Mouse (Mus musculus): ENCODE data around the gene Tnrc6b. TPM values are rescaled to one million over a fixed set of nuclear protein-coding genes. Genes with fewer than 3 reads are reported as not detected.

The Tnrc6b gene
- polyA plus RNA-seq, 1 experiment from 2014 or later: 26.8 TPM

DNA sequence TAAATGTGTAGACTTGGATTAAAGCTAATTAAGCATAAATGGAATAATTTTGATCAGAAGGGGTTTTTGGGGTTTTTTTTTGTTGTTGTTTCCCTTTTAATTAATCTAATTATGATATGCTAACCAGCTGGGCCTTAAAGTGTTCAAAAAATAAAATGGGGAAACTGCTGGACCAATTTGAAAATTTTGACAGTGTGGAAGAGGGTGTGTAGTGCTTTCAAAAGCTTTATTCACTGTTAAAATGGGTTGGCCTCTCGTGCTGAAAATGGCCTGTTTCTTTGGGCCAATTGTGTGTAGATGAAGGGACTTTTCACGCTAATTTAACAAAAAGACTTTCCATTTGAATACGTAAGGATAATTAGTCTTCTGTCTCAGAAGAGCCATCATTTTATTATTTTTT is 89.1 kb downstream of the Tnrc6b start:
- H3K4me2 ChIP-seq (ENCODE audit: low read length): peak overlapping the region; percentile 76
- WGBS: 4% methylated on average over 3 of the region's 3 CpGs
- no peak for ATAC-seq
- H3K36me3 ChIP-seq (ENCODE audit: control insufficient read depth, insufficient read depth, low read length): no peaks in the 10 kb centered on the region
- peak overlapping the region; percentile 58 for H3K4me3 ChIP-seq (ENCODE audit: low read length)
- H3K27ac ChIP-seq (ENCODE audit: low read depth, low read length): no peak overlapping the region
- no peaks in the 10 kb centered on the region for H3K9me3 ChIP-seq (ENCODE audit: control insufficient read depth, low read length)
- H3K9ac ChIP-seq (ENCODE audit: low read depth, low read length): peak overlapping the region; percentile 72
- H3K27me3 ChIP-seq (replicated peaks; ENCODE audit: control insufficient read depth, insufficient read depth, low read length): no peaks in the 10 kb centered on the region
- peaks cover 43% of the 10 kb centered on the region for H3K4me1 ChIP-seq (ENCODE audit: control insufficient read depth, insufficient read depth, low read depth, low read length)

DNA sequence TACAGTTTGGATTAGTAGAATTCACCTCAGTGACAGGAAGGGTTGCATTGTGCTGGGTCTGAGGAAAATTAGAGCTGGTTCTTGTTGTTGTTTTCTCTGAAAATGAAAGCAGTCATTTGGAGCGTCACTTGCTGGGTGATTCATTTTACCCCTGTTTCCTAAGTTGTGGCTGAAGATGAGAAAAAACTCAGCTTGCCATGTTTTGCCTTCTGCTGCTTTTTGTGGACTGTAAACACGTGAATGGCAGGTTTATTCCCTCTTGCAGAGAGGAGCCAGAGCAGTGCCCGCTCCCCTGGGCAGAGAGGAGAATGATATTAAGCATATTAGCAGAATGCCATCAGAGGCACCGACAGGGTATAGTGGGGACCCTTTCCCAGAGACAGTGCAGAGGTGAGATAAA is 89.7 kb downstream of the Tnrc6b start:
- WGBS: 10% methylated on average over 4 of the region's 4 CpGs
- Histone ChIP-seq H3K27ac (ENCODE audit: low read depth, low read length) (no peak overlapping the region), H3K4me1 (ENCODE audit: control insufficient read depth, insufficient read depth, low read depth, low read length) (peaks cover 43% of the 10 kb centered on the region), H3K36me3 (ENCODE audit: control insufficient read depth, insufficient read depth, low read length) (no peaks in the 10 kb centered on the region), H3K9me3 (ENCODE audit: control insufficient read depth, low read length) (no peaks in the 10 kb centered on the region), H3K9ac (ENCODE audit: low read depth, low read length) (peak overlapping the region; percentile 52), H3K4me2 (ENCODE audit: low read length) (peak overlapping the region; percentile 76), H3K27me3 (replicated peaks; ENCODE audit: control insufficient read depth, insufficient read depth, low read length) (no peaks in the 10 kb centered on the region), H3K4me3 (ENCODE audit: low read length) (peak overlapping the region; percentile 58)
- no peak for ATAC-seq

DNA sequence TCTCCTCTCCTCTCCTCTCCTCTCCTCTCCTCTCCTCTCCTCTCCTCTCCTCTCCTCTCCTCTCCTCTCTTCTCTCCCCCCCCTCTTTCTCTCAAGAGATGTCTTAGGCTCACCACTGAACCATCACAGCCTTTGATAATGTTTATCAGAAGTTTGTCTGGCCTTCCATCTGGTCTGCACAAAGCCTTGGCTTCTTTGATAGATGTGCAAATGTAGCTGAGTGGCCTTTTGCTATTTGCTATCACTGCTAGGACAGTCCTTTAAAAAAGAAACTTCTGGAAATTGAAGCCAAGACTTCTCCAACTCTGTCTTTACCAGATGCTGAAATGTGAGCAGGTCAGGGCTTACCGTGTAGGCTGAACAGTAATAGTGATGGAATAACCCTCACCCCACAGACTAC is 90.5 kb downstream of the Tnrc6b start:
- no peaks in the 10 kb centered on the region for H3K9me3 ChIP-seq (ENCODE audit: control insufficient read depth, low read length)
- peak overlapping the region; percentile 76 for H3K4me2 ChIP-seq (ENCODE audit: low read length)
- H3K9ac ChIP-seq (ENCODE audit: low read depth, low read length): no peak overlapping the region
- WGBS: 46% methylated on average over 1 of the region's 1 CpGs
- no peaks in the 10 kb centered on the region for H3K27me3 ChIP-seq (replicated peaks; ENCODE audit: control insufficient read depth, insufficient read depth, low read length)
- H3K4me3 ChIP-seq (ENCODE audit: low read length): peak overlapping the region; percentile 6; the same call in 1 of the 2 replicates
- peaks cover 43% of the 10 kb centered on the region for H3K4me1 ChIP-seq (ENCODE audit: control insufficient read depth, insufficient read depth, low read depth, low read length)
- no peak for ATAC-seq
- no peak overlapping the region for H3K27ac ChIP-seq (ENCODE audit: low read depth, low read length)
- no peaks in the 10 kb centered on the region for H3K36me3 ChIP-seq (ENCODE audit: control insufficient read depth, insufficient read depth, low read length)

DNA sequence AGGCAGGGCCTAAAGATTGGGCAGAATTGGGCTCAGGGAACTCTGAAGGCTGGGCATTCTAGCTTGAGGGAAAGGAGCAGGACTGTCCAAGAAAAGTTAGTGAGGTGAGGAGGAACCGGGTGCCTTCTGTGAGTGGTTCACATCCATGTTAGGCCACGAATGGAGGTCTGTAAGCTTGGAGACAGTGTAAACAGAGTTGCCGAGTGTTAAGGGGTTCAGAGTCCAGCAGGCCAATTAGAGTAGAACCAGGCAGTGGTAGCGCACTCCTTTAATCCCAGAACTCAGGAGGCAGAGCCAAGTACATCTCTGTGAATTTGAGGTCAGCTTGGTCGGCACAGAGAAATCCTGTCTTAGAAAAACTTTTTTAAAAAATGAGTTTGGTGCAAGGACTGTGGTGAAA is 96.0 kb downstream of the Tnrc6b start:
- ATAC-seq: no peak
- 80% methylated on average over 5 of the region's 5 CpGs for WGBS

DNA sequence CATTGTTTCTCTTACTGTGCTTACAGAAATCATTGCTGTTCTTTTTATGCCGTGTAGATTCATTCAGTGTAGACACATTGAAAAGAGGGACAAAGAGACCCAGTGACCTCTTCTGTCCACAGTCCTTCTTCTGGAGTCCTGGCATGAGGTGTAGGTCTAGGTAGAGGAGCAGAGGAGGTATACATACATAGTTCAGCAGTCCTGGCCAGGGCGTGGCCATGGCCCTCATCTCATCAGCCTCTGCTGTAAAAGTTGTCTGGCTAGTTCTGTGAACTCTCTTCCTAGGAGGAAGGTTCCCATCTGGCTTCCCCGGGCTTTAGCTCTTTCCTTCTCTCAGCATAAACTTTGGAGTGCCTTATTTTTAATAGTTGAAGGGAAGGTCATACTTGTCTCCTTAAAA is 99.1 kb downstream of the Tnrc6b start:
- Histone ChIP-seq H3K4me3 (ENCODE audit: low read length) (no peak overlapping the region), H3K4me1 (ENCODE audit: control insufficient read depth, insufficient read depth, low read depth, low read length) (peaks cover 7% of the 10 kb centered on the region; the same call in 1 of the 2 replicates), H3K9ac (ENCODE audit: low read depth, low read length) (no peak overlapping the region), H3K27me3 (replicated peaks; ENCODE audit: control insufficient read depth, insufficient read depth, low read length) (no peaks in the 10 kb centered on the region), H3K9me3 (ENCODE audit: control insufficient read depth, low read length) (no peaks in the 10 kb centered on the region), H3K36me3 (ENCODE audit: control insufficient read depth, insufficient read depth, low read length) (no peaks in the 10 kb centered on the region), H3K4me2 (ENCODE audit: low read length) (no peak overlapping the region), H3K27ac (ENCODE audit: low read depth, low read length) (no peak overlapping the region)
- WGBS: 86% methylated on average over 3 of the region's 3 CpGs
- no peak for ATAC-seq

More for the DNA sequence above, 96.0 kb downstream of the Tnrc6b start:
- H3K27ac ChIP-seq (ENCODE audit: low read depth, low read length): no peak overlapping the region
- H3K4me1 ChIP-seq (ENCODE audit: control insufficient read depth, insufficient read depth, low read depth, low read length): peaks cover 30% of the 10 kb centered on the region
- H3K36me3 ChIP-seq (ENCODE audit: control insufficient read depth, insufficient read depth, low read length): no peaks in the 10 kb centered on the region
- H3K4me3 ChIP-seq (ENCODE audit: low read length): no peak overlapping the region
- H3K9me3 ChIP-seq (ENCODE audit: control insufficient read depth, low read length): no peaks in the 10 kb centered on the region
- no peak overlapping the region for H3K4me2 ChIP-seq (ENCODE audit: low read length)
- H3K9ac ChIP-seq (ENCODE audit: low read depth, low read length): no peak overlapping the region
- no peaks in the 10 kb centered on the region for H3K27me3 ChIP-seq (replicated peaks; ENCODE audit: control insufficient read depth, insufficient read depth, low read length)

DNA sequence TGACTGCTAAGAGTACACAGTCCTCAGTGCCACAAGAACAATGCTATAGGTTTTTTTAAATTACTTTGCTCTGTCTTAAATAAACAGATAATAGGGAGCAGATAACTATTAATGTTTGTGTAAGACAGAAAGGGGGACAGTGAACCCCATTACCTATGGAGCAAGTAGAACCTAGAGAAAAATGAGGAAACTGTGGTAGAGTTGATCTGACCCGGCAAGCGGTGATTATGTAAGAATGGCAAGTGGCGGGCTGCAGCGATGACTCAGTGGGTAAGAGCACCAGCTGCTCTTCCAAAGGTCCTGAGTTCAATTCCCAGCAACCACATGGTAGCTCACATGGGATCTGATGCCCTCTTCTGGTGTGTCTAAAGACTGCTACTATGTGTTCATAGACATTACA is 101.7 kb downstream of the Tnrc6b start:
- ATAC-seq: no peak
- H3K4me3 ChIP-seq (ENCODE audit: low read length): no peak overlapping the region
- no peak overlapping the region for H3K4me2 ChIP-seq (ENCODE audit: low read length)
- no peaks in the 10 kb centered on the region; the same call in 1 of the 2 replicates for H3K4me1 ChIP-seq (ENCODE audit: control insufficient read depth, insufficient read depth, low read depth, low read length)
- no peaks in the 10 kb centered on the region for H3K9me3 ChIP-seq (ENCODE audit: control insufficient read depth, low read length)
- H3K36me3 ChIP-seq (ENCODE audit: control insufficient read depth, insufficient read depth, low read length): no peaks in the 10 kb centered on the region
- H3K27me3 ChIP-seq (replicated peaks; ENCODE audit: control insufficient read depth, insufficient read depth, low read length): no peaks in the 10 kb centered on the region
- no peak overlapping the region for H3K27ac ChIP-seq (ENCODE audit: low read depth, low read length)
- 88% methylated on average over 4 of the region's 4 CpGs for WGBS
- no peak overlapping the region for H3K9ac ChIP-seq (ENCODE audit: low read depth, low read length)

DNA sequence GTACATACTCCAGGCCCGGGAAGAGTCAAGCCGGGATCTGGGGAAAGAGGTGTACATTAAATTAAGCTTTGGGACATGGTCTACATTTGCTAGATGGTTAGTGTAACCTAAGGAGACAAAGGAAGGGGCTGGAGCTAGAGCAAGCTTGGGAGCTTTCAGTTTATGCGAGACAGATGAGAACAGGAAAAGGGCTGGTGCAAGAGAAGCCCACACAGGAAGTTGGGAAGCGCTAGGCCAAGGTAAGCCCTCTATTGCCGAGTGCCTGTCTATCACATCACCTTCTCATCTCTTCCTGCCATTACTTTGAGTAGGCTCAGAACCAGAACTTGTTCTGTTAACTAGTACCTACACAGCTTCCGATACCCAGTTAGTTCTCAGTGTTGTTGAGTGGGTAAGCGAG is 103.7 kb downstream of the Tnrc6b start:
- Histone ChIP-seq H3K9me3 (ENCODE audit: control insufficient read depth, low read length) (no peaks in the 10 kb centered on the region), H3K4me3 (ENCODE audit: low read length) (no peak overlapping the region), H3K4me1 (ENCODE audit: control insufficient read depth, insufficient read depth, low read depth, low read length) (no peaks in the 10 kb centered on the region), H3K4me2 (ENCODE audit: low read length) (no peak overlapping the region), H3K27ac (ENCODE audit: low read depth, low read length) (no peak overlapping the region), H3K27me3 (replicated peaks; ENCODE audit: control insufficient read depth, insufficient read depth, low read length) (no peaks in the 10 kb centered on the region), H3K9ac (ENCODE audit: low read depth, low read length) (no peak overlapping the region), H3K36me3 (ENCODE audit: control insufficient read depth, insufficient read depth, low read length) (no peaks in the 10 kb centered on the region)
- whole genome bisulfite sequencing: 84% methylated on average over 7 of the region's 7 CpGs
- no peak for ATAC-seq

DNA sequence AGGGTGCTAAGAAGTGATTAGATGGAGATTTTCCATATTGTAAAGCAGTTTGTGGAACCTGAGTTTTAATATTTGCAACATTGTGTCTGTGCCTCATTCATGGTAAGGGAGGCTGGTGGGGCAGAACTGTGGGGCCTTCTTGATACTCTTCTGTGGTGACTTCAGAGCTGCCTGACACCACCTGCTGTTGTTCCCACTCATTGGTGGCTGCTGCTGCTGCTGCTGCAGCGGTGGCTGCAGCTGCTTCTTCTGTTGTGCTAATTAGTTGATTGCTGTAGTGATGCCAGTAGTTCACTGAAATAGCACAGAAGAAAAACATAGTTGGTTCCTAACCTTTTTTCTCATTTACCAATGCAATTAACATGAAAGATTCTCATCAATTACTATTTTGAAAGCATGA is 111.2 kb downstream of the Tnrc6b start:
- H3K27me3 ChIP-seq (replicated peaks; ENCODE audit: control insufficient read depth, insufficient read depth, low read length): no peaks in the 10 kb centered on the region
- no peak overlapping the region for H3K27ac ChIP-seq (ENCODE audit: low read depth, low read length)
- no peaks in the 10 kb centered on the region for H3K36me3 ChIP-seq (ENCODE audit: control insufficient read depth, insufficient read depth, low read length)
- H3K4me3 ChIP-seq (ENCODE audit: low read length): no peak overlapping the region
- no peak for ATAC-seq
- 13% methylated on average over 1 of the region's 1 CpGs for WGBS
- no peak overlapping the region for H3K9ac ChIP-seq (ENCODE audit: low read depth, low read length)
- no peak overlapping the region for H3K4me2 ChIP-seq (ENCODE audit: low read length)
- no peaks in the 10 kb centered on the region for H3K9me3 ChIP-seq (ENCODE audit: control insufficient read depth, low read length)
- H3K4me1 ChIP-seq (ENCODE audit: control insufficient read depth, insufficient read depth, low read depth, low read length): peaks cover 7% of the 10 kb centered on the region; the same call in 1 of the 2 replicates

DNA sequence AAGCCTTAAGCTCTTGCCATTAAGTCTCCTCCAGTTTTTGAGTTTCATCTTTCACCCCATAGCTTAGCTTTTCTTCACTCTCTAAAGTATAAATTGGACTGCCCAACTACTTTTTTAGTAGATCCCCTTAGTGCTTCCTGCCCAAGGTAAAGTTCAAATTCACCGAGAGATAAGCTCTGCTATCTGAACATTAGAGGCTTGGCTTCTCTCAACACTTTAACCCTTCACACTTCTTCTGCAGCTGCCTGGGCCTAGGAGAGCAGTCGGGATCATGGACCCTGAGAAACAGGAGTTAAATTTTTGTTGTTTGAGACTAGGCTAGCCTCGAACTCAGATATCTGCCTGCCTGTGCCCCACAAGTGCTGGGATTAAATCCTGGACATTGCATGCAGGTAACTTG is 120.1 kb downstream of the Tnrc6b start:
- 89% methylated on average over 3 of the region's 3 CpGs for WGBS
- H3K27me3 ChIP-seq (replicated peaks; ENCODE audit: control insufficient read depth, insufficient read depth, low read length): no peaks in the 10 kb centered on the region
- H3K4me1 ChIP-seq (ENCODE audit: control insufficient read depth, insufficient read depth, low read depth, low read length): peaks cover 4% of the 10 kb centered on the region
- H3K27ac ChIP-seq (ENCODE audit: low read depth, low read length): no peak overlapping the region
- ATAC-seq: no peak
- no peaks in the 10 kb centered on the region for H3K36me3 ChIP-seq (ENCODE audit: control insufficient read depth, insufficient read depth, low read length)
- no peak overlapping the region for H3K4me2 ChIP-seq (ENCODE audit: low read length)
- H3K9me3 ChIP-seq (ENCODE audit: control insufficient read depth, low read length): no peaks in the 10 kb centered on the region
- H3K9ac ChIP-seq (ENCODE audit: low read depth, low read length): no peak overlapping the region
- no peak overlapping the region for H3K4me3 ChIP-seq (ENCODE audit: low read length)

DNA sequence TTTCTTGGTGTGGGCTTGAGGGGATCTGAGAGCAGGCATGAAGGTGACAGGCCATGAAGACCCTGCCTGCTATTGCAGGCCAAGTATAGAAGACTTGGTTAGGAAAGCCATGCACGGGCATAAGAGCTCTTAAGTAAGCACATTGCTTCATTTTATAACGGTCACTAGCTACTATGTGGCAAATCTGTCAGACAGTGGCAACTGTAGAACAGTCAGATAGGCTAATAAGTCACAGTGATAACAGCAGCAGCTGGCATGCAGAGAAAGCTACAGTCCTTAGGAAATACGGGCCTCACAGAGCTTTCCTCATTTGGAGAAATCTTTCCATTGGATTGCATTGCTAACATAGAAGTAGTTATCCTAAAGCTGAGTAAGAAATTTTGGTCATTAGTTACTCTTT is 121.7 kb downstream of the Tnrc6b start:
- Histone ChIP-seq H3K9me3 (ENCODE audit: control insufficient read depth, low read length) (no peaks in the 10 kb centered on the region), H3K9ac (ENCODE audit: low read depth, low read length) (no peak overlapping the region), H3K4me1 (ENCODE audit: control insufficient read depth, insufficient read depth, low read depth, low read length) (peaks cover 4% of the 10 kb centered on the region), H3K27me3 (replicated peaks; ENCODE audit: control insufficient read depth, insufficient read depth, low read length) (no peaks in the 10 kb centered on the region), H3K4me2 (ENCODE audit: low read length) (no peak overlapping the region), H3K36me3 (ENCODE audit: control insufficient read depth, insufficient read depth, low read length) (no peaks in the 10 kb centered on the region), H3K4me3 (ENCODE audit: low read length) (no peak overlapping the region), H3K27ac (ENCODE audit: low read depth, low read length) (no peak overlapping the region)
- 76% methylated on average over 3 of the region's 3 CpGs for WGBS
- no peak for ATAC-seq
